Mouse (Mus musculus): ENCODE results near the gene Miox. TPM values are rescaled to one million over a fixed set of nuclear protein-coding genes. Genes with fewer than 3 reads are reported as not detected.
A peak's percentile ranks its signal among the peaks of the same experiment; 100 is the strongest.

Miox gene
- total and polyA plus RNA-seq, 3 experiments, result not detected

- H3K36me3 ChIP-seq (ENCODE audit: control insufficient read depth, insufficient read depth, low read length), result no peaks in the 10 kb centered on the region
- H3K27me3 ChIP-seq (ENCODE audit: control insufficient read depth, insufficient read depth, low read length), result no peaks in the 10 kb centered on the region
- intact Hi-C loops (cut with DNase I), result no loop called here
- TF ChIP-seq POLR2A (IDR thresholded peaks at IDR 0.05; ENCODE audit: insufficient read depth, low read depth, low read length) (no peak), EP300 (IDR thresholded peaks at IDR 0.05; ENCODE audit: insufficient read depth, low read depth, low read length) (no peak), CTCF (IDR thresholded peaks at IDR 0.05) (no peak)
- peaks cover 27% of the 10 kb centered on the region for H3K4me1 ChIP-seq (ENCODE audit: control insufficient read depth, insufficient read depth, low read length)
- H3K9ac ChIP-seq (ENCODE audit: low read depth, low read length), result no peak overlapping the region
- no peak overlapping the region for H3K4me3 ChIP-seq
- H3K79me2 ChIP-seq (replicated peaks; ENCODE audit: control insufficient read depth, insufficient read depth, low read length), result peaks cover 22% of the 10 kb centered on the region
- H3K27ac ChIP-seq, result no peak overlapping the region
- peak in 1 of 2 experiments; percentile 45 for DNase-seq
- 18% methylated on average over 6 of the region's 6 CpGs for WGBS
Measured at GRCm38 (mm10) chr15:89309962-89310498, 24.2 kb upstream of the Miox start.

- Histone ChIP-seq H3K27me3 (ENCODE audit: control insufficient read depth, insufficient read depth, low read length) (no peaks in the 10 kb centered on the region), H3K79me2 (replicated peaks; ENCODE audit: control insufficient read depth, insufficient read depth, low read length) (peaks cover 19% of the 10 kb centered on the region), H3K36me3 (ENCODE audit: control insufficient read depth, insufficient read depth, low read length) (no peaks in the 10 kb centered on the region), H3K9ac (ENCODE audit: low read depth, low read length) (no peak overlapping the region), H3K4me3 (no peak overlapping the region), H3K4me1 (ENCODE audit: control insufficient read depth, insufficient read depth, low read length) (peaks cover 26% of the 10 kb centered on the region), H3K27ac (no peak overlapping the region)
- no peak for DNase-seq
- intact Hi-C loops (cut with DNase I), result no loop called here
- TF ChIP-seq EP300 (IDR thresholded peaks at IDR 0.05; ENCODE audit: insufficient read depth, low read depth, low read length), result no peak
- TF ChIP-seq CTCF (IDR thresholded peaks at IDR 0.05), result no peak
- no peak for TF ChIP-seq POLR2A (IDR thresholded peaks at IDR 0.05; ENCODE audit: insufficient read depth, low read depth, low read length)
- 61% methylated on average over 4 of the region's 4 CpGs for WGBS
Measured at GRCm38 (mm10) chr15:89313359-89313758, 20.8 kb upstream of the Miox start.

- no peak for DNase-seq
- TF ChIP-seq CTCF (IDR thresholded peaks at IDR 0.05) (no peak), POLR2A (IDR thresholded peaks at IDR 0.05; ENCODE audit: insufficient read depth, low read depth, low read length) (no peak), EP300 (IDR thresholded peaks at IDR 0.05; ENCODE audit: insufficient read depth, low read depth, low read length) (no peak)
- peak overlapping the region; percentile 71 for H3K4me3 ChIP-seq
- intact Hi-C loops (cut with DNase I), result loop anchor here (2.0 kb wide), 1 partner anchor 41 kb away; the partner anchor contains the start of genes Lmf2 and Ncaph2
- no peak overlapping the region; the same call in 1 of the 2 replicates for H3K27ac ChIP-seq
- peak overlapping the region; percentile 87 for H3K9ac ChIP-seq (ENCODE audit: low read depth, low read length)
- WGBS, result 24% methylated on average over 3 of the region's 3 CpGs
- H3K4me1 ChIP-seq (ENCODE audit: control insufficient read depth, insufficient read depth, low read length), result peaks cover 22% of the 10 kb centered on the region
- no peaks in the 10 kb centered on the region for H3K36me3 ChIP-seq (ENCODE audit: control insufficient read depth, insufficient read depth, low read length)
- H3K79me2 ChIP-seq (replicated peaks; ENCODE audit: control insufficient read depth, insufficient read depth, low read length), result peaks cover 19% of the 10 kb centered on the region
- H3K27me3 ChIP-seq (ENCODE audit: control insufficient read depth, insufficient read depth, low read length), result no peaks in the 10 kb centered on the region
Measured at GRCm38 (mm10) chr15:89314107-89314506, 20.1 kb upstream of the Miox start.

GRCm38 (mm10) chr15:89314511-89315189 lies 19.5 kb upstream of the Miox start:
- Histone ChIP-seq H3K79me2 (replicated peaks; ENCODE audit: control insufficient read depth, insufficient read depth, low read length) (peaks cover 19% of the 10 kb centered on the region), H3K36me3 (ENCODE audit: control insufficient read depth, insufficient read depth, low read length) (no peaks in the 10 kb centered on the region), H3K4me1 (ENCODE audit: control insufficient read depth, insufficient read depth, low read length) (peaks cover 22% of the 10 kb centered on the region), H3K4me3 (peak overlapping the region; percentile 71), H3K27me3 (ENCODE audit: control insufficient read depth, insufficient read depth, low read length) (no peaks in the 10 kb centered on the region), H3K9ac (ENCODE audit: low read depth, low read length) (peak overlapping the region; percentile 87), H3K27ac (peak overlapping the region; percentile 78)
- TF ChIP-seq EP300 (IDR thresholded peaks at IDR 0.05; ENCODE audit: insufficient read depth, low read depth, low read length) (no peak), POLR2A (IDR thresholded peaks at IDR 0.05; ENCODE audit: insufficient read depth, low read depth, low read length) (no peak), CTCF (IDR thresholded peaks at IDR 0.05) (no peak)
- intact Hi-C loops (cut with DNase I), result loop anchor here (2.0 to 5.0 kb wide), 2 partner anchors 40 to 102 kb away; partner anchors contain the start of genes Lmf2, Ncaph2 and Ppp6r2
- 1% methylated on average over 58 of the region's 58 CpGs for WGBS
- peak; percentile 30 to 39 for DNase-seq

GRCm38 (mm10) chr15:89315190-89315731 lies 18.9 kb upstream of the Miox start, which contains the start of gene Sbf1:
Gene Sbf1, minus strand, starts transcription at chr15:89315311.
- H3K36me3 ChIP-seq (ENCODE audit: control insufficient read depth, insufficient read depth, low read length), result no peaks in the 10 kb centered on the region
- TF ChIP-seq POLR2A (IDR thresholded peaks at IDR 0.05; ENCODE audit: insufficient read depth, low read depth, low read length) (peak; percentile 74; the same call in 1 of the 2 replicates), EP300 (IDR thresholded peaks at IDR 0.05; ENCODE audit: insufficient read depth, low read depth, low read length) (peak; percentile 58; the same call in 1 of the 2 replicates), CTCF (IDR thresholded peaks at IDR 0.05) (no peak)
- DNase-seq, result peak; percentile 98 to 100
- peak within 1 kb of the TSS; percentile 87 for H3K9ac ChIP-seq (ENCODE audit: low read depth, low read length)
- 2% methylated on average over 37 of the region's 37 CpGs for WGBS
- peak within 1 kb of the TSS; percentile 87 for H3K27ac ChIP-seq
- H3K27me3 ChIP-seq (ENCODE audit: control insufficient read depth, insufficient read depth, low read length), result no peaks in the 10 kb centered on the region
- intact Hi-C loops (cut with DNase I), result loop anchor here (2.0 to 5.0 kb wide), 2 partner anchors 40 to 103 kb away; partner anchors contain the start of genes Lmf2, Ncaph2 and Ppp6r2
- peaks cover 19% of the 10 kb centered on the region for H3K79me2 ChIP-seq (replicated peaks; ENCODE audit: control insufficient read depth, insufficient read depth, low read length)
- H3K4me1 ChIP-seq (ENCODE audit: control insufficient read depth, insufficient read depth, low read length), result peaks cover 21% of the 10 kb centered on the region
- H3K4me3 ChIP-seq, result peak within 1 kb of the TSS; percentile 71

All from heart, adult 2 months (tissue).